Mouse (Mus musculus) spleen, adult 2 months (tissue): ENCODE measurements at regions not wholly inside any gene's neighbourhood (a gene's known extent, or its start where the extent isn't known, plus 50 kb on each side); places are given as distances from the start of the nearest gene placed in this dataset.

Experiments
- CTCF ChIP-seq: fragments of 200-500 bp; IDR thresholded peaks from 2 replicates; pipeline ENCODE4 v1.5.1; 2011; ENCODE audit warnings: mild to moderate bottlenecking, inconsistent platforms; ENCODE audit not compliant: insufficient read depth, insufficient read length, insufficient replicate concordance; ENCODE audit errors: extremely low read depth
- POLR2A ChIP-seq: fragments of 200-500 bp; IDR thresholded peaks from 2 replicates; pipeline ENCODE4 v1.6.1; 2011; ENCODE audit warnings: low read depth, low read length, inconsistent platforms

- TF ChIP-seq POLR2A: no peak
- TF ChIP-seq CTCF: no peak
Observed at GRCm38 (mm10) chr4:95163403-95163802, 111.4 kb upstream of the Jun start.
